Mouse (Mus musculus): ENCODE measurements around the gene Gm13285.
"Not testable (repeated sequence)": the region's sequence is repeated elsewhere in the genome, so short reads cannot be mapped to it uniquely, and the experiment has no call there.

Gene Gm13285

GRCm38 (mm10) chr4:88799365-88799764 lies at the start of gene Gm13285:
Gene Gm13285 (plus strand): TSS chr4:88799665.
- DNase-seq (ENCODE audit: low spot score in 2 of 2) = not testable (repeated sequence)

- no peak for DNase-seq (ENCODE audit: low spot score in 2 of 2)
These were observed 49.5 kb upstream of the Gm13285 start for GRCm38 (mm10) chr4:88749926-88750325.

GRCm38 (mm10) chr4:88754818-88755340 lies 44.6 kb upstream of the Gm13285 start, which contains the start of gene Gm13271:
Gene Gm13271 (plus strand): TSS chr4:88754868.
- DNase-seq (ENCODE audit: low spot score in 2 of 2) = peak; percentile 76 to 79

DNA sequence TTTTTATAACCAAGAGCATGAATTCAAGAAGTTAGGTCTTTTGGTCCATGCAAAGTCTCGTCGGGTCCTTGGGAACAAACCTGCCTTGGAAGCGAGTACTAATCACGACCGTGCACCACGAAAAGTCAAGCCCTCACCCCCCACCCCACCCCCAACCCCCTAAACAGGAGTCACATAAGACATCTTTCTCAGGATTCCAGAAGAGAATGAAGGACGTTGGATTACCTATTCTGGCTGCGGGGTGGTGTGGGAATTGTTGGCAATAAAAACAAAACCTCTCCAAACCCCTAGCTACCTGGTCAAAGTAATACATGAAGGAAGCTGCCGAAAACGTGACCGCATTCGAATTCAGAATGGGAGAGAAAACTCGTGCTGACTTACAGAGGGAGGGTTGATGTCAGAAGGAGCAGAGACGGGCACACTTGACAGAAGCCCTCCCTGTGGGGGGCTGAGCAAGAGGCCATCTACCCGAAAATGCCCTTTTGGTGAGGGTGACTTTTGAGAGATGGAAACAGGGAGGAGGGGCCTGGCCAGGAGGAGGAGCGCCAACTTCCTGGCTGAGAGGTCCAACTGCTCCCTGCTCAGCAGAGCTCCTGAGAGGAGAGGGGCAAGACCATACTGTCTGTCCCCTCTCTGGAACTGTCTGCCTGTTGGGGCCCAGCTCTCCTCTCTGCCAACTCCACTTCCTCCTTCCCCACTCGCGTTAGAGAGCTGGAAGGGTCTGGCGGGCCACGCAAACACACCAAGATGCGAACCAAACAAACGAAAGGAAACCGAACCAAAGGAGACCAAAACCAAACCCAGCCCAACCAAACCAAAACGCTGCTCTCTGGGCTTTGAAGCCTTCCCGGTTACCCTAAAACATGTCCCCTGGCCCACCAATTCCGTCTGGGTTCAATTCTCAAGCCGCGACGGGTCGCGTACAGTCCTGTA lies 42.6 kb upstream of the Gm13285 start:
- DNase-seq (ENCODE audit: low spot score in 2 of 2) = not testable (repeated sequence)

DNA sequence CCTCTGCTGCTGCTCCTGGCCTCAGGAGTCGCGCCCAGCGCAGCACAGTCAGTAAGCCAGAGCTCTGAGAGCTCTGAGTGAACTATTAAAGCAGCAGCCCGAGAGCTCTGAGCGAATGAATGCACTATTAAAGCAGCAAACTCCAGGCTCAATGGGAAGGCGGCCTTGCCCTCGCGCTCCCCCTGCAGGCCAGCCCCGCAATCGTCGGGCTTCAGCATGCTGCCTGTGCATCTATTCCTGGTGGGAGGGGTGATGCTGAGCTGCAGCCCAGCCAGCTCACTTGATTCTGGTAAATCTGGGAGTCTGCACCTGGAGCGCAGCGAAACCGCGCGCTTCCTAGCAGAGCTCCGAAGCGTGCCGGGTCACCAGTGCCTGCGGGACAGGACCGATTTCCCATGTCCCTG lies 41.8 kb upstream of the Gm13285 start:
- peak; percentile 86 to 90 for DNase-seq (ENCODE audit: low spot score in 2 of 2)

- not testable (repeated sequence) for DNase-seq (ENCODE audit: low spot score in 2 of 2)
These were observed 40.7 kb upstream of the Gm13285 start for GRCm38 (mm10) chr4:88758751-88759150.

DNA sequence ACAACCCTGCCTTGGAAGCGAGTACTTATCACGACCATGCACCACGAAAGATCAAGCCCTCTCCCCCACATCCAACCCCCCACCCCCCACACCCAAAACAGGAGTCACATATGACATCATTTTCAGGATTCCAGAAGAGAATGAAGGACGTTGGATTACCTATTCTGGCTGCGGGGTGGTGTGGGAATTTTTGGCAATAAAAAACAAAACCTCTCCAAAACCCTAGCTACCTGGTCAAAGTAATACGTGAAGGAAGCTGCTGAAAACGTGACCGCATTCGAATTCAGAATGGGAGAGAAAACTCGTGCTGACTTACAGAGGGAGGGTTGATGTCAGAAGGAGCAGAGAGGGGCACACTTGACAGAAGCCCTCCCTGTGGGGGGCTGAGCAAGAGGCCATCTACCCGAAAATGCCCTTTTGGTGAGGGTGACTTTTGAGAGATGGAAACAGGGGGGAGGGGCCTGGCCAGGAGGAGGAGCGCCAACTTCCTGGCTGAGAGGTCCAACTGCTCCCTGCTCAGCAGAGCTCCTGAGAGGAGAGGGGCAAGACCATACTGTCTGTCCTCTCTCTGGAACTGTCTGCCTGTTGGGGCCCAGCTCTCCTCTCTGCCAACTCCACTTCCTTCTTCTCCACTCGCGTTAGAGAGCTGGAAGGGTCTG lies 39.7 kb upstream of the Gm13285 start, which contains the start of gene Gm13283:
TSS of gene Gm13283 (plus strand) at position 510 of the 659 bp plus-strand sequence.
- DNase-seq (ENCODE audit: low spot score in 2 of 2) = peak; percentile 33 to 54

DNA sequence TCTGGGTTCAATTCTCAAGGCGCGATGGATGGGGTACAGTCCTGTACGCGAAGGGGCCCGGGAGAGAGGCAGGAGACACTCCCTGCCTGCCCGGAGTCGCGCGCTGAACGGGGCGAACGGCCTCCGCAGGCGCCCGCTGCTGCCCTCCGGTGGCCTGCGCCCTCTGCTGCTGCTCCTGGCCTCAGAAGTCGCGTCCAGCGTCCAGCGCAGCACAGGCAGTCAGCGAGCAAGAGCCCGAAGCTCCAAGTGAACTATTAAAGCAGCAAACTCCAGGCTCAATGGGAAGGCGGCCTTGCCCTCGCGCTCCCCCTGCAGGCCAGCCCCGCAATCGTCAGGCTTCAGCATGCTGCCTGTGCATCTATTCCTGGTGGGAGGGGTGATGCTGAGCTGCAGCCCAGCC lies 39.0 kb upstream of the Gm13285 start:
- peak in 1 of 2 experiments; percentile 66 for DNase-seq (ENCODE audit: low spot score in 2 of 2)

DNA sequence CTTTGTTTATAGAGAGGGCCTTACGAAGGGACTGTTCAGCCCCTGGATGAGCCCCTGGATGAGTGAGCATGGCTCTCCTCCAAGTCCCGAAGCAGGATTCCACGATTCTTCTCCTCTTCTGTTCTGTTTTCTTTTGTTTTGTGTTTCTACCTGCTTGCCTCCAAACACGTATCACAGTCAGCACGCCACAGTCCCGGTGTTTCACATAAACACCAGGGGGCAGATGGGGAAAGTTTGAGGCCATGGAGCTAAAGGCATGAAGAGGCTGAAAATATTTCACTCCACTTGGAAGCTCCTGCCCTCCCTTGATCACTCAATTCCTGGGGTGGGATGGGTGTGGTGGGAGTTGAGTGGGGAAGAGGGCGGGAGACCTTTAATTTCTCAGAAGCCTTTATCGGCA lies 37.7 kb upstream of the Gm13285 start:
- peak; percentile 73 to 77 for DNase-seq (ENCODE audit: low spot score in 2 of 2)

DNA sequence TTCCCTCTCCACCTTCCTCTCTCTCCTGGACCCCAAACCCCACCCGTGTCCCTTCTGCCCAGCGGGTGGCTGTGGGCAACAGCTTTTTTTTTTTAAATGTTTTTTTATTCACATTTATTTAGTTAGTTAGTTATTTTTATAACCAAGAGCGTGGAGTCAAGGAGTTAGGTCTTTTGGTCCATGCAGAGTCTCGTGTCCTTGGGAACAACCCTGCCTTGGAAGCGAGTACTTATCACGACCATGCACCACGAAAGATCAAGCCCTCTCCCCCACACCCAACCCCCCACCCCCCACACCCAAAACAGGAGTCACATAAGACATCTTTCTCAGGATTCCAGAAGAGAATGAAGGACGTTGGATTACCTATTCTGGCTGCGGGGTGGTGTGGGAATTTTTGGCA lies 37.1 kb upstream of the Gm13285 start:
- DNase-seq (ENCODE audit: low spot score in 2 of 2) = peak in 1 of 2 experiments; percentile 45

DNA sequence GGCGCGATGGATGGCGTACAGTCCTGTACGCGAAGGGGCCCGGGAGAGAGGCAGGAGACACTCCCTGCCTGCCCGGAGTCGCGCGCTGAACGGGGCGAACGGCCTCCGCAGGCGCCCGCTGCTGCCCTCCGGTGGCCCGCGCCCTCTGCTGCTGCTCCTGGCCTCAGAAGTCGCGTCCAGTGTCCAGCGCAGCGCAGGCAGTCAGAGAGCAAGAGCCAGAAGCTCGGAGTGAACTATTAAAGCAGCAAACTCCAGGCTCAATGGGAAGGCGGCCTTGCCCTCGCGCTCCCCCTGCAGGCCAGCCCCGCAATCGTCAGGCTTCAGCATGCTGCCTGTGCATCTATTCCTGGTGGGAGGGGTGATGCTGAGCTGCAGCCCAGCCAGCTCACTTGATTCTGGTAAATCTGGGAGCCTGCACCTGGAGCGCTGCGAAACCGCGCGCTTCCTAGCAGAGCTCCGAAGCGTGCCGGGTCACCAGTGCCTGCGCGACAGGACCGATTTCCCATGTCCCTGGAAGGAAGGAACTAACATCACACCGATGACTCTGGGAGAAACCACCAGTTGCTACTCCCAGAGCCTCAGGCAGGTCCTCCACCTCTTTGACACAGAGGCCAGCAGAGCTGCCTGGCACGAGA lies 36.0 kb upstream of the Gm13285 start:
- DNase-seq (ENCODE audit: low spot score in 2 of 2) = not testable (repeated sequence)

- DNase-seq (ENCODE audit: low spot score in 2 of 2) = not testable (repeated sequence)
These were observed 25.9 kb upstream of the Gm13285 start, which contains the start of gene Gm13290 for GRCm38 (mm10) chr4:88773534-88773933. Gene Gm13290 (plus strand): TSS chr4:88773834.

DNA sequence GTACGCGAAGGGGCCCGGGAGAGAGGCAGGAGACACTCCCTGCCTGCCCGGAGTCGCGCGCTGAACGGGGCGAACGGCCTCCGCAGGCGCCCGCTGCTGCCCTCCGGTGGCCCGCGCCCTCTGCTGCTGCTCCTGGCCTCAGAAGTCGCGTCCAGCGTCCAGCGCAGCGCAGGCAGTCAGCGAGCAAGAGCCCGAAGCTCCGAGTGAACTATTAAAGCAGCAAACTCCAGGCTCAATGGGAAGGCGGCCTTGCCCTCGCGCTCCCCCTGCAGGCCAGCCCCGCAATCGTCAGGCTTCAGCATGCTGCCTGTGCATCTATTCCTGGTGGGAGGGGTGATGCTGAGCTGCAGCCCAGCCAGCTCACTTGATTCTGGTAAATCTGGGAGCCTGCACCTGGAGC lies 22.8 kb upstream of the Gm13285 start, which contains the start of gene Gm13289:
TSS of gene Gm13289 (plus strand) at position 301 of the 400 bp plus-strand sequence.
- not testable (repeated sequence) for DNase-seq (ENCODE audit: low spot score in 2 of 2)

DNA sequence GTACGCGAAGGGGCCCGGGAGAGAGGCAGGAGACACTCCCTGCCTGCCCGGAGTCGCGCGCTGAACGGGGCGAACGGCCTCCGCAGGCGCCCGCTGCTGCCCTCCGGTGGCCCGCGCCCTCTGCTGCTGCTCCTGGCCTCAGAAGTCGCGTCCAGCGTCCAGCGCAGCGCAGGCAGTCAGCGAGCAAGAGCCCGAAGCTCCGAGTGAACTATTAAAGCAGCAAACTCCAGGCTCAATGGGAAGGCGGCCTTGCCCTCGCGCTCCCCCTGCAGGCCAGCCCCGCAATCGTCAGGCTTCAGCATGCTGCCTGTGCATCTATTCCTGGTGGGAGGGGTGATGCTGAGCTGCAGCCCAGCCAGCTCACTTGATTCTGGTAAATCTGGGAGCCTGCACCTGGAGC lies 19.9 kb upstream of the Gm13285 start, which contains the start of gene Gm13272:
TSS of gene Gm13272 (plus strand) at position 301 of the 400 bp plus-strand sequence.
- not testable (repeated sequence) for DNase-seq (ENCODE audit: low spot score in 2 of 2)

DNA sequence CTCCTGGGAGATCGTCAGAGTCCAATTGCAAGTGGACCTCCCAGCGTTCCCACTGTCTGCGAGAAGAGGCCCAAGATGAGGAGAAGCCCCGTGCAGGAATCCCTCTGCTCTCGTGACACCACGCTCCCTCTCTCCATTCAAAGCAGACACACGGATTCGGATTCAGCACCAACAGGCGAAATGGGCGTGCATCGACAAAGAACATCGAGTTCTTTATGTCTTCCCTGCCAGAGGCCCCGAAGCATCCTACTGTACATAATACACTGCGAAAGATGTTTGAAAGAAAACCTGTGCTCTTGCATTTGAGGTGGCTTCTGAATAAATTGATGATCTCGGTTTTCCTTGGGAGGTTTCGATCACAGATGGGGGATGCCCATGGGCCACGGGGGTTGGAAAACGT lies 19.1 kb upstream of the Gm13285 start:
- DNase-seq (ENCODE audit: low spot score in 2 of 2) = not testable (repeated sequence)

DNA sequence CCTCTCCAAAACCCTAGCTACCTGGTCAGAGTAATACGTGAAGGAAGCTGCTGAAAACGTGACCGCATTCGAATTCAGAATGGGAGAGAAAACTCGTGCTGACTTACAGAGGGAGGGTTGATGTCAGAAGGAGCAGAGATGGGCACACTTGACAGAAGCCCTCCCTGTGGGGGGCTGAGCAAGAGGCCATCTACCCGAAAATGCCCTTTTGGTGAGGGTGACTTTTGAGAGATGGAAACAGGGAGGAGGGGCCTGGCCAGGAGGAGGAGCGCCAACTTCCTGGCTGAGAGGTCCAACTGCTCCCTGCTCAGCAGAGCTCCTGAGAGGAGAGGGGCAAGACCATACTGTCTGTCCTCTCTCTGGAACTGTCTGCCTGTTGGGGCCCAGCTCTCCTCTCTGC lies 17.6 kb upstream of the Gm13285 start, which contains the start of gene Ifnz:
TSS of gene Ifnz (plus strand) at position 301 of the 400 bp plus-strand sequence.
- DNase-seq (ENCODE audit: low spot score in 2 of 2) = not testable (repeated sequence)

DNA sequence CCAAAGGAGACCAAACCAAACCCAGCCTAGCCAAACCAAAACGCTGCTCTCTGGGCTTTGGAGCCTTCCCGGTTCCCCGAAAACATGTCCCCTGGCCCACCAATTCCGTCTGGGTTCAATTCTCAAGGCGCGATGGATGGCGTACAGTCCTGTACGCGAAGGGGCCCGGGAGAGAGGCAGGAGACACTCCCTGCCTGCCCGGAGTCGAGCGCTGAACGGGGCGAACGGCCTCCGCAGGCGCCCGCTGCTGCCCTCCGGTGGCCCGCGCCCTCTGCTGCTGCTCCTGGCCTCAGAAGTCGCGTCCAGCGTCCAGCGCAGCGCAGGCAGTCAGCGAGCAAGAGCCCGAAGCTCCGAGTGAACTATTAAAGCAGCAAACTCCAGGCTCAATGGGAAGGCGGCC lies 17.1 kb upstream of the Gm13285 start:
- DNase-seq (ENCODE audit: low spot score in 2 of 2) = not testable (repeated sequence)

DNA sequence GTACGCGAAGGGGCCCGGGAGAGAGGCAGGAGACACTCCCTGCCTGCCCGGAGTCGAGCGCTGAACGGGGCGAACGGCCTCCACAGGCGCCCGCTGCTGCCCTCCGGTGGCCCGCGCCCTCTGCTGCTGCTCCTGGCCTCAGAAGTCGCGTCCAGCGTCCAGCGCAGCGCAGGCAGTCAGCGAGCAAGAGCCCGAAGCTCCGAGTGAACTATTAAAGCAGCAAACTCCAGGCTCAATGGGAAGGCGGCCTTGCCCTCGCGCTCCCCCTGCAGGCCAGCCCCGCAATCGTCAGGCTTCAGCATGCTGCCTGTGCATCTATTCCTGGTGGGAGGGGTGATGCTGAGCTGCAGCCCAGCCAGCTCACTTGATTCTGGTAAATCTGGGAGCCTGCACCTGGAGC lies 14.1 kb upstream of the Gm13285 start, which contains the start of gene Gm13276:
TSS of gene Gm13276 (plus strand) at position 301 of the 400 bp plus-strand sequence.
- not testable (repeated sequence) for DNase-seq (ENCODE audit: low spot score in 2 of 2)

GRCm38 (mm10) chr4:88788402-88788801 lies 11.1 kb upstream of the Gm13285 start, which contains the start of gene Gm13277:
Gene Gm13277 (plus strand): TSS chr4:88788632.
- DNase-seq (ENCODE audit: low spot score in 2 of 2) = peak; percentile 29 to 69

DNA sequence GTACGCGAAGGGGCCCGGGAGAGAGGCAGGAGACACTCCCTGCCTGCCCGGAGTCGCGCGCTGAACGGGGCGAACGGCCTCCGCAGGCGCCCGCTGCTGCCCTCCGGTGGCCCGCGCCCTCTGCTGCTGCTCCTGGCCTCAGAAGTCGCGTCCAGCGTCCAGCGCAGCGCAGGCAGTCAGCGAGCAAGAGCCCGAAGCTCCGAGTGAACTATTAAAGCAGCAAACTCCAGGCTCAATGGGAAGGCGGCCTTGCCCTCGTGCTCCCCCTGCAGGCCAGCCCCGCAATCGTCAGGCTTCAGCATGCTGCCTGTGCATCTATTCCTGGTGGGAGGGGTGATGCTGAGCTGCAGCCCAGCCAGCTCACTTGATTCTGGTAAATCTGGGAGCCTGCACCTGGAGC lies 8.2 kb upstream of the Gm13285 start, which contains the start of gene Gm13278:
TSS of gene Gm13278 (plus strand) at position 301 of the 400 bp plus-strand sequence.
- not testable (repeated sequence) for DNase-seq (ENCODE audit: low spot score in 2 of 2)

Measured in cerebellum, postnatal 4 days (tissue).